Mouse (Mus musculus) megakaryocyte-erythroid progenitor cell, adult 5 weeks (primary cell): ENCODE data around the gene Cox19. TPM values are rescaled to one million over a fixed set of nuclear protein-coding genes. Genes with fewer than 3 reads are reported as not detected.

Experiments
- polyA plus RNA-seq: library from polyadenylated mRNA; stranded (reverse); fragments of >175 nt; gene quantifications from 2 replicates; pipeline ENCODE4 v1.2.3, GENCODE M21; 2012

Gene Cox19
- polyA plus RNA-seq = 37.3 and 41.7 TPM in 2 replicates

GRCm38 (mm10) chr5:139351134-139351533, at the start of gene Cox19:
Cox19 (minus strand) TSS chr5:139351418.

DNA sequence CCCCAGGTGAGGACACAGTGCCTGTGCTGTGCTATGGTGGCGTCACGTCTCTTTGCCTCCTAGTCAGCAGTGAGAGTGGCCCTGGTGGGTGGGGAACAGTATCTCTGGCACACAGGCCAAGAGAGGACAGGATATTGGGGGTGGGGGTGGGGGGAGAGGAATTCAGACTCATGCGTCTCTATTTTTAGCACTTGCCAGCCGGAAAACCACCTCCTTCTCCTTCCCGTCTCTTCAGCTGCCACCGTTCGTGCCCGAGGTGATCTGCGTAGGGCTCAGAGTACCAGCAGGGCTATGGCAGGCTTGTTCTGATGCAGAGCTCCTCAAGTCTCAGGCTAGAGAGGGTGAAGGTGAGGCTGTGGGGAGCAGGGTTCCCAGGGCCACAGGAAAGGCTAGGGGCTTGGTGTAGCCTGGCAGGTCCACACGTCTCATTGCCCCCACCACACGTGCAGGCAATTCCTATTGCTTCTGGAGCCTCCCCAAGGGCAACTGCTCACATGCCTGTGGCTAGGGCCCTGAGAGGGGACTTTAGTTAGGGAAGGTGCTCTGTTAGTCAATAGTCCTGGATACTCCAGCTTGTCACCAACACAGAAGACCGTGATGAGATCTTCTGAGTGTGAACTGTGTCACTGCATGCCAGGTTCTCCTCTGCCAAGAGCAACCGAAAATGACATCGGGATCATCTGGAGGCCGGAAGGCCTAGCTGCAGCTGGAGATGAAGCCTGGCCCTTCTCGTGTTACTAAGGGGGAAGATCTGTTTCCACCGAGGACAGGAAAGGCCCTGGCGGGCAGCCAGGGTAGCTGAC, 26.5 kb upstream of the Cox19 start, which contains the start of gene Gpr146:
Gene Gpr146, plus strand, starts transcription at position 230 of the 803 bp plus-strand sequence.

DNA sequence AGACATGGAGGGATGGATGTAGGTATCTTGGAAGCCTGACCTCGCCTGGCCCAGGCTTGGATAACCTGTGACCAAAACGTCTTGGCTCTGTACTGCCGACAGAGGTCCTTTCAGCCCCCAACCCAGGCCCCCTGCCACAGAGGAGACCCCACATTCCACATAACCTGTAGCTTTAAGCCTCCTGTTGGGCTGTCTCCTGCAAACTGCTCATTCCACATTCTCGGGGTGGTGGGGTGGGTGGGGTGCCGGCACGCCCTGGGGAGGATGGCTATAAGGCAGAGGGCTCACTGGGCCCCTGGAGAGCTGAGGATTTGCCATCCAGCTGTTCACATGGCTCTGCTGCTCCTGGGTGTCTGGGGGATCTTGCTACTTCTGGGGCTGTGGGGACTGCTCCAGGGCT, 1.1 kb upstream of the Cox19 start, which contains the start of gene Cyp2w1:
Gene Cyp2w1, plus strand, starts transcription at position 301 of the 400 bp plus-strand sequence.

GRCm38 (mm10) chr5:139325395-139325966, 25.7 kb downstream of the Cox19 start, which contains the start of gene Adap1:
Adap1 (minus strand) TSS chr5:139325622.

Other genes with a start within 250 kb of the Cox19 start
- gene Prkar1b, start 201.4 kb downstream of the Cox19 start, polyA plus RNA-seq = 0.53 and 2.4 TPM in 2 replicates
- 50.7 and 61.5 TPM in 2 replicates for gene Dnaaf5, start 201.2 kb downstream of the Cox19 start, polyA plus RNA-seq
- gene Sun1, start 150.8 kb downstream of the Cox19 start, polyA plus RNA-seq = 13.7 and 14.2 TPM in 2 replicates
- gene Get4, start 99.1 kb downstream of the Cox19 start, polyA plus RNA-seq = 60.9 and 71.8 TPM in 2 replicates
- gene Adap1, start 25.8 kb downstream of the Cox19 start, polyA plus RNA-seq = 67.4 and 83.3 TPM in 2 replicates
- gene Cyp2w1, start 1.2 kb upstream of the Cox19 start, polyA plus RNA-seq = not detected in 2 replicates
- 16.1 and 17.3 TPM in 2 replicates for gene Gpr146, start 26.3 kb upstream of the Cox19 start, polyA plus RNA-seq
- 0.32 and 0.91 TPM in 2 replicates for gene C130050O18Rik, start 53.9 kb upstream of the Cox19 start, polyA plus RNA-seq
- gene Gper1, start 71.7 kb upstream of the Cox19 start, polyA plus RNA-seq = not detected in 2 replicates
- gene 3110082I17Rik, start 109.1 kb upstream of the Cox19 start, polyA plus RNA-seq = 64.1 and 88.1 TPM in 2 replicates
- gene Zfand2a, start 133.1 kb upstream of the Cox19 start, polyA plus RNA-seq = 10.3 and 12.6 TPM in 2 replicates
- gene Uncx, start 192.1 kb upstream of the Cox19 start, polyA plus RNA-seq = not detected in 2 replicates